Mouse (Mus musculus) heart, adult 2 months (tissue): ENCODE measurements at regions not wholly inside any gene's neighbourhood (a gene's known extent, or its start where the extent isn't known, plus 50 kb on each side); places are given as distances from the start of the nearest gene placed in this dataset.

Source experiments
- DNase-seq, 2 experiments: peaks; one replicate each; pipeline ENCODE4 v3.0.0; 2021
- H3K27ac ChIP-seq: fragments of 200-600 bp; 2 replicates; pipeline ENCODE4 v1.8.1; 2022
- H3K27me3 ChIP-seq: fragments of 200-500 bp; 2 replicates; pipeline ENCODE4 v1.6.1; 2012; ENCODE audit warnings: mild to moderate bottlenecking, low read length, inconsistent platforms, mixed read lengths; ENCODE audit not compliant: control insufficient read depth, insufficient read depth
- H3K36me3 ChIP-seq: fragments of 200-500 bp; 2 replicates; pipeline ENCODE4 v1.6.1; 2012; ENCODE audit warnings: low read length, inconsistent platforms; ENCODE audit not compliant: control insufficient read depth, insufficient read depth
- H3K4me1 ChIP-seq: fragments of 200-500 bp; 2 replicates; pipeline ENCODE4 v1.6.1; 2011; ENCODE audit warnings: low read length; ENCODE audit not compliant: control insufficient read depth, insufficient read depth
- H3K4me3 ChIP-seq: fragments of 200-600 bp; 2 replicates; pipeline ENCODE4 v1.8.1; 2022
- H3K79me2 ChIP-seq: fragments of 200-500 bp; replicated peaks from 2 replicates; pipeline ENCODE4 v1.6.1; 2012; ENCODE audit warnings: mild to moderate bottlenecking, inconsistent platforms, low read length, moderate library complexity, mixed read lengths; ENCODE audit not compliant: control insufficient read depth, insufficient read depth
- H3K9ac ChIP-seq: fragments of 200-500 bp; 2 replicates; pipeline ENCODE4 v1.6.1; 2012; ENCODE audit warnings: low read depth, mild to moderate bottlenecking, control low read depth, inconsistent platforms, low read length, mixed read lengths
- CTCF ChIP-seq: fragments of 200-600 bp; IDR thresholded peaks from 2 replicates; pipeline ENCODE4 v1.8.1; 2022; ENCODE audit warnings: antibody characterized with exemption, mild to moderate bottlenecking, moderate library complexity
- EP300 ChIP-seq: fragments of 200-500 bp; IDR thresholded peaks from 2 replicates; pipeline ENCODE4 v1.6.1; 2011; ENCODE audit warnings: low read depth, low read length, control low read depth; ENCODE audit not compliant: insufficient read depth
- POLR2A ChIP-seq: fragments of 200-500 bp; IDR thresholded peaks from 2 replicates; pipeline ENCODE4 v1.6.1; 2011; ENCODE audit warnings: mild to moderate bottlenecking, low read depth, low read length, control low read depth; ENCODE audit not compliant: insufficient read depth
- WGBS: fragments of 180-500 bp; shearing (Covaris S2); methylation state at CpG from one replicate; pipeline ENCODE4 v1.1.7; 2018; 5-methylcytosine and 5-hydroxymethylcytosine counted together
- intact Hi-C: fragments of 180-260 bp; cut with DNase I; formaldehyde crosslinking; loops from one replicate; pipeline ENCODE4 v1.15.1; 2025

GRCm38 (mm10) chr13:51908514-51908913 lies 62.0 kb downstream of the Gadd45g start:
- 72% methylated on average over 7 of the region's 7 CpGs for WGBS
- DNase-seq, result no peak
- intact Hi-C loops, result no loop called here
- Histone ChIP-seq H3K4me3 (no peak overlapping the region), H3K4me1 (peaks cover 4% of the 10 kb centered on the region), H3K36me3 (no peaks in the 10 kb centered on the region), H3K79me2 (no peaks in the 10 kb centered on the region), H3K27ac (no peak overlapping the region), H3K27me3 (no peaks in the 10 kb centered on the region), H3K9ac (no peak overlapping the region)
- TF ChIP-seq POLR2A, result no peak
- TF ChIP-seq CTCF, result no peak
- no peak for TF ChIP-seq EP300

GRCm38 (mm10) chr13:51911296-51911998 lies 65.0 kb downstream of the Gadd45g start:
- Histone ChIP-seq H3K4me1 (no peaks in the 10 kb centered on the region), H3K27ac (no peak overlapping the region), H3K9ac (no peak overlapping the region), H3K27me3 (no peaks in the 10 kb centered on the region), H3K4me3 (no peak overlapping the region), H3K79me2 (no peaks in the 10 kb centered on the region), H3K36me3 (no peaks in the 10 kb centered on the region)
- DNase-seq, result no peak
- intact Hi-C loops, result no loop called here
- TF ChIP-seq POLR2A, result no peak
- TF ChIP-seq EP300, result no peak
- TF ChIP-seq CTCF, result no peak
- WGBS, result 38% methylated on average over 17 of the region's 17 CpGs

- Histone ChIP-seq H3K9ac (no peak overlapping the region), H3K4me3 (no peak overlapping the region), H3K27ac (no peak overlapping the region), H3K79me2 (no peaks in the 10 kb centered on the region), H3K4me1 (no peaks in the 10 kb centered on the region), H3K27me3 (no peaks in the 10 kb centered on the region), H3K36me3 (no peaks in the 10 kb centered on the region)
- intact Hi-C loops, result no loop called here
- DNase-seq, result no peak
- 91% methylated on average over 5 of the region's 5 CpGs for WGBS
- TF ChIP-seq POLR2A, result no peak
- TF ChIP-seq EP300, result no peak
These were observed 66.0 kb downstream of the Gadd45g start for GRCm38 (mm10) chr13:51912477-51912876.

GRCm38 (mm10) chr13:51912994-51913393 lies 66.5 kb downstream of the Gadd45g start:
- no peak for TF ChIP-seq EP300
- TF ChIP-seq CTCF, result no peak
- no peak for TF ChIP-seq POLR2A
- Histone ChIP-seq H3K36me3 (no peaks in the 10 kb centered on the region), H3K4me3 (no peak overlapping the region), H3K27ac (no peak overlapping the region), H3K4me1 (no peaks in the 10 kb centered on the region), H3K9ac (no peak overlapping the region), H3K79me2 (no peaks in the 10 kb centered on the region), H3K27me3 (no peaks in the 10 kb centered on the region)
- intact Hi-C loops, result no loop called here
- DNase-seq, result no peak
- WGBS, result 95% methylated on average over 3 of the region's 3 CpGs

DNA sequence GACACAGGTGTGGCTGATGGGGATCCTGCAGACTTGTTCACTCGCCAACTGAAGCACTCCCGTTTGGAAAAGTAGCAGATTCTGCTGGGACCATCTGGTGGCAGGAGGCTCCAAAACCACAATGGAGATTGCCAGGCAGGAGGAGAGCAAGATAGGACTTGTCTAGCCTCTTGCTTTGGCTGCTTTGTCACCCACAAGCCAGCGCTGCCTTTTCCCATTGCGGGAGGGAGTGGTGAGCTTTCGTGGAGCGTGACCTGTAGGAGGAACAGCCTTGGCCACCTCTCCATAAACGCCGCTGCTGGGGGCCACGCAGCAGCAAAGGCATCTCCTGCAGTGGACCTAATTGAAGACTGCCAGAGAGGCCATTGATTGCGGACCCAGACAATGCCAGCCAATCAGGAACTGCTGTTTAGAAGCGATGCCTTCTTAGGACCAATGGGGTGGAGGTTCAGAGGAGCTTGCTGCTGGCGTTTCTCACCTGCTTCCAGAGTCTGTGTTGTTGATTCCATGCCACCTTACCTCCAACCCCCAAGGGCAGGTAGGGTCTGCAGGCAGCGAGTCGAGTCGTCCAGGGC lies 70.3 kb downstream of the Gadd45g start:
- Histone ChIP-seq H3K27me3 (no peaks in the 10 kb centered on the region), H3K4me1 (no peaks in the 10 kb centered on the region), H3K4me3 (no peak overlapping the region), H3K79me2 (no peaks in the 10 kb centered on the region), H3K36me3 (no peaks in the 10 kb centered on the region), H3K27ac (no peak overlapping the region), H3K9ac (no peak overlapping the region)
- WGBS, result 73% methylated on average over 15 of the region's 15 CpGs
- TF ChIP-seq CTCF (no peak), POLR2A (no peak), EP300 (no peak)
- DNase-seq, result no peak
- intact Hi-C loops, result no loop called here

GRCm38 (mm10) chr13:51917658-51918057 lies 71.2 kb downstream of the Gadd45g start:
- no peak overlapping the region for H3K27ac ChIP-seq
- no peaks in the 10 kb centered on the region for H3K36me3 ChIP-seq
- whole genome bisulfite sequencing, result 71% methylated on average over 7 of the region's 7 CpGs
- no peak overlapping the region for H3K9ac ChIP-seq
- H3K4me1 ChIP-seq, result no peaks in the 10 kb centered on the region
- no peak for TF ChIP-seq CTCF
- TF ChIP-seq POLR2A, result no peak
- no peak for TF ChIP-seq EP300
- no peaks in the 10 kb centered on the region for H3K27me3 ChIP-seq
- no peak overlapping the region for H3K4me3 ChIP-seq
- no peaks in the 10 kb centered on the region for H3K79me2 ChIP-seq
- no peak for DNase-seq
- intact Hi-C loops, result no loop called here
